Mouse (Mus musculus): ENCODE results near the gene Psmf1. TPM values are rescaled to one million over a fixed set of nuclear protein-coding genes. Genes with fewer than 3 reads are reported as not detected.

The Psmf1 gene
- polyA plus RNA-seq, 1 experiment from 2014 or later: 41.8 TPM

- ATAC-seq (ENCODE audit: insufficient number of reproducible peaks, low FRiP score, low TSS enrichment, low read depth): no peak
- WGBS: 40% methylated on average over 9 of the region's 9 CpGs
- H3K27me3 ChIP-seq: no peaks in the 10 kb centered on the region
These were observed 12.5 kb upstream of the Psmf1 start for GRCm38 (mm10) chr2:151756277-151757061.

GRCm38 (mm10) chr2:151751330-151751729, 7.3 kb upstream of the Psmf1 start:
- no peak overlapping the region for H3K27ac ChIP-seq (replicated peaks)
- H3K9me3 ChIP-seq (replicated peaks): no peaks in the 10 kb centered on the region
- 71% methylated on average over 5 of the region's 5 CpGs for WGBS
- H3K4me1 ChIP-seq: no peaks in the 10 kb centered on the region
- H3K36me3 ChIP-seq: no peaks in the 10 kb centered on the region
- peaks cover 7% of the 10 kb centered on the region; the same call in 1 of the 2 replicates for H3K27me3 ChIP-seq
- H3K4me3 ChIP-seq (replicated peaks): no peak overlapping the region
- no peak overlapping the region for H3K9ac ChIP-seq
- H3K4me2 ChIP-seq (replicated peaks): no peak overlapping the region
- ATAC-seq (ENCODE audit: insufficient number of reproducible peaks, low FRiP score, low TSS enrichment, low read depth): no peak

More at GRCm38 (mm10) chr2:151756277-151757061, 12.5 kb upstream of the Psmf1 start:
- Histone ChIP-seq H3K9ac (no peak overlapping the region), H3K4me2 (replicated peaks) (no peak overlapping the region), H3K4me3 (replicated peaks) (no peak overlapping the region), H3K9me3 (replicated peaks) (no peaks in the 10 kb centered on the region), H3K4me1 (no peaks in the 10 kb centered on the region), H3K27ac (replicated peaks) (no peak overlapping the region), H3K36me3 (no peaks in the 10 kb centered on the region)

GRCm38 (mm10) chr2:151747847-151748705, 4.1 kb upstream of the Psmf1 start:
- Histone ChIP-seq H3K9me3 (replicated peaks) (no peaks in the 10 kb centered on the region), H3K27me3 (peaks cover 19% of the 10 kb centered on the region; the same call in 1 of the 2 replicates), H3K4me2 (replicated peaks) (no peak overlapping the region), H3K4me1 (no peaks in the 10 kb centered on the region), H3K9ac (no peak overlapping the region), H3K4me3 (replicated peaks) (no peak overlapping the region), H3K36me3 (no peaks in the 10 kb centered on the region), H3K27ac (replicated peaks) (no peak overlapping the region)
- no peak for ATAC-seq (ENCODE audit: insufficient number of reproducible peaks, low FRiP score, low TSS enrichment, low read depth)
- WGBS: 33% methylated on average over 19 of the region's 19 CpGs

GRCm38 (mm10) chr2:151742850-151743679, 921 bp downstream of the Psmf1 start:
- Histone ChIP-seq H3K27me3 (peaks cover 20% of the 10 kb centered on the region; the same call in 1 of the 2 replicates), H3K4me1 (peaks cover 16% of the 10 kb centered on the region), H3K9ac (no peak overlapping the region), H3K36me3 (no peaks in the 10 kb centered on the region), H3K4me3 (replicated peaks) (no peak overlapping the region), H3K27ac (replicated peaks) (no peak overlapping the region), H3K4me2 (replicated peaks) (no peak overlapping the region), H3K9me3 (replicated peaks) (no peaks in the 10 kb centered on the region)
- no peak for ATAC-seq (ENCODE audit: insufficient number of reproducible peaks, low FRiP score, low TSS enrichment, low read depth)
- 57% methylated on average over 6 of the region's 6 CpGs for WGBS

GRCm38 (mm10) chr2:151742084-151742483, 1.9 kb downstream of the Psmf1 start:
- no peaks in the 10 kb centered on the region for H3K9me3 ChIP-seq (replicated peaks)
- WGBS: 97% methylated on average over 1 of the region's 1 CpGs
- no peak overlapping the region for H3K4me3 ChIP-seq (replicated peaks)
- no peak overlapping the region for H3K27ac ChIP-seq (replicated peaks)
- peaks cover 16% of the 10 kb centered on the region for H3K4me1 ChIP-seq
- H3K36me3 ChIP-seq: no peaks in the 10 kb centered on the region
- no peak overlapping the region for H3K4me2 ChIP-seq (replicated peaks)
- peaks cover 14% of the 10 kb centered on the region; the same call in 1 of the 2 replicates for H3K27me3 ChIP-seq
- H3K9ac ChIP-seq: no peak overlapping the region
- no peak for ATAC-seq (ENCODE audit: insufficient number of reproducible peaks, low FRiP score, low TSS enrichment, low read depth)

- H3K9me3 ChIP-seq (replicated peaks): no peaks in the 10 kb centered on the region
- peaks cover 11% of the 10 kb centered on the region; the same call in 1 of the 2 replicates for H3K27me3 ChIP-seq
- under 1% methylated on average over 61 of the region's 61 CpGs for WGBS
- peak; percentile 89 for ATAC-seq (ENCODE audit: insufficient number of reproducible peaks, low FRiP score, low TSS enrichment, low read depth)
- H3K4me3 ChIP-seq (replicated peaks): peak overlapping the region; percentile 97
- H3K4me1 ChIP-seq: peaks cover 16% of the 10 kb centered on the region
- H3K36me3 ChIP-seq: no peaks in the 10 kb centered on the region
- peak overlapping the region; percentile 76 for H3K9ac ChIP-seq
- H3K27ac ChIP-seq (replicated peaks): peak overlapping the region; percentile 80
- H3K4me2 ChIP-seq (replicated peaks): peak overlapping the region; percentile 69
These were observed 3.1 kb downstream of the Psmf1 start for GRCm38 (mm10) chr2:151740741-151741526.

- Histone ChIP-seq H3K27ac (replicated peaks) (no peak overlapping the region), H3K4me1 (peaks cover 16% of the 10 kb centered on the region), H3K4me2 (replicated peaks) (peak overlapping the region; percentile 69; the same call in 1 of the 2 replicates), H3K9me3 (replicated peaks) (no peaks in the 10 kb centered on the region), H3K9ac (no peak overlapping the region), H3K4me3 (replicated peaks) (no peak overlapping the region), H3K27me3 (peaks cover 11% of the 10 kb centered on the region; the same call in 1 of the 2 replicates), H3K36me3 (0 out of 2 replicates have a peak, but pooled peaks cover 4% of the 10 kb centered on the region)
- 85% methylated on average over 7 of the region's 7 CpGs for WGBS
- no peak for ATAC-seq (ENCODE audit: insufficient number of reproducible peaks, low FRiP score, low TSS enrichment, low read depth)
These were observed 4.5 kb downstream of the Psmf1 start for GRCm38 (mm10) chr2:151739505-151739904.

- H3K4me3 ChIP-seq (replicated peaks): no peak overlapping the region
- ATAC-seq (ENCODE audit: insufficient number of reproducible peaks, low FRiP score, low TSS enrichment, low read depth): no peak
These were observed 4.9 kb downstream of the Psmf1 start for GRCm38 (mm10) chr2:151739081-151739480.

GRCm38 (mm10) chr2:151738460-151738859, 5.5 kb downstream of the Psmf1 start:
- peaks cover 14% of the 10 kb centered on the region for H3K36me3 ChIP-seq
- no peak overlapping the region for H3K9ac ChIP-seq
- H3K4me1 ChIP-seq: peaks cover 16% of the 10 kb centered on the region
- 0 out of 2 replicates have a peak, but pooled peaks cover 5% of the 10 kb centered on the region for H3K27me3 ChIP-seq
- 85% methylated on average over 4 of the region's 4 CpGs for WGBS
- no peak for ATAC-seq (ENCODE audit: insufficient number of reproducible peaks, low FRiP score, low TSS enrichment, low read depth)
- H3K9me3 ChIP-seq (replicated peaks): no peaks in the 10 kb centered on the region
- no peak overlapping the region for H3K27ac ChIP-seq (replicated peaks)
- no peak overlapping the region for H3K4me3 ChIP-seq (replicated peaks)
- H3K4me2 ChIP-seq (replicated peaks): no peak overlapping the region

More at GRCm38 (mm10) chr2:151739081-151739480, 4.9 kb downstream of the Psmf1 start:
- Histone ChIP-seq H3K9me3 (replicated peaks) (no peaks in the 10 kb centered on the region), H3K27ac (replicated peaks) (no peak overlapping the region), H3K36me3 (peaks cover 8% of the 10 kb centered on the region), H3K4me1 (peaks cover 16% of the 10 kb centered on the region), H3K9ac (no peak overlapping the region), H3K4me2 (replicated peaks) (no peak overlapping the region), H3K27me3 (peaks cover 11% of the 10 kb centered on the region; the same call in 1 of the 2 replicates)
- 90% methylated on average over 3 of the region's 3 CpGs for WGBS

- H3K9me3 ChIP-seq (replicated peaks): no peaks in the 10 kb centered on the region
- 96% methylated on average over 6 of the region's 6 CpGs for WGBS
- H3K4me2 ChIP-seq (replicated peaks): no peak overlapping the region
- H3K36me3 ChIP-seq: peaks cover 24% of the 10 kb centered on the region
- no peak overlapping the region for H3K27ac ChIP-seq (replicated peaks)
- H3K4me3 ChIP-seq (replicated peaks): no peak overlapping the region
- H3K27me3 ChIP-seq: no peaks in the 10 kb centered on the region
- no peak overlapping the region for H3K9ac ChIP-seq
- no peak for ATAC-seq (ENCODE audit: insufficient number of reproducible peaks, low FRiP score, low TSS enrichment, low read depth)
- H3K4me1 ChIP-seq: peaks cover 15% of the 10 kb centered on the region
These were observed 8.6 kb downstream of the Psmf1 start for GRCm38 (mm10) chr2:151735422-151735821.
